Mouse (Mus musculus) neural tube, embryonic 11.5 days (tissue): ENCODE results near the gene Gm42517. TPM values are rescaled to one million over a fixed set of nuclear protein-coding genes. Genes with fewer than 3 reads are reported as not detected.

Source experiments
- ATAC-seq: fragments of 200-750 bp; cut with Nextera tagmentation; 2 replicates; pipeline ENCODE4 v1.8.0; 2017; ENCODE audit warnings: moderate number of reproducible peaks, mild to moderate bottlenecking, moderate TSS enrichment, moderate library complexity; ENCODE audit not compliant: insufficient read depth, low FRiP score, low TSS enrichment
- DNase-seq: peaks from one replicate; pipeline ENCODE4 v3.0.0-alpha.2; 2015; ENCODE audit warnings: low spot score
- H3K27ac ChIP-seq: fragments of 300-500 bp; sonication (generic); 2 replicates; pipeline ENCODE4 v1.5.1; 2014; ENCODE audit warnings: low read depth, mild to moderate bottlenecking, low read length
- H3K27me3 ChIP-seq: fragments of 300-500 bp; sonication (generic); 2 replicates; pipeline ENCODE4 v1.6.1; 2014; ENCODE audit warnings: mild to moderate bottlenecking, low read length, mixed read lengths; ENCODE audit not compliant: control insufficient read depth, insufficient read depth
- H3K36me3 ChIP-seq: fragments of 300-500 bp; sonication (generic); 2 replicates; pipeline ENCODE4 v1.6.1; 2014; ENCODE audit warnings: mild to moderate bottlenecking, low read length, moderate library complexity, mixed read lengths; ENCODE audit not compliant: control insufficient read depth, insufficient read depth
- H3K4me1 ChIP-seq: fragments of 300-500 bp; sonication (generic); 2 replicates; pipeline ENCODE4 v1.6.1; 2014; ENCODE audit warnings: low read length, mixed read lengths; ENCODE audit not compliant: control insufficient read depth, insufficient read depth
- H3K4me2 ChIP-seq: fragments of 300-500 bp; sonication (generic); 2 replicates; pipeline ENCODE4 v1.6.1; 2014; ENCODE audit warnings: low read depth, mild to moderate bottlenecking, moderate library complexity
- H3K4me3 ChIP-seq: fragments of 300-500 bp; sonication (generic); 2 replicates; pipeline ENCODE4 v1.5.1; 2014; ENCODE audit warnings: low read depth, low read length
- H3K9ac ChIP-seq: fragments of 300-500 bp; sonication (generic); 2 replicates; pipeline ENCODE4 v1.6.1; 2014; ENCODE audit warnings: mild to moderate bottlenecking, low read length
- H3K9me3 ChIP-seq: fragments of 300-500 bp; sonication (generic); 2 replicates; pipeline ENCODE4 v1.6.1; 2016; ENCODE audit warnings: low read length; ENCODE audit not compliant: control insufficient read depth
- WGBS: fragments of 180-500 bp; shearing (Covaris S2); extraction: QIAGEN DNeasy Blood & Tissue Kit; methylation state at CpG from one replicate; pipeline ENCODE4 v1.1.7; 2014; 5-methylcytosine and 5-hydroxymethylcytosine counted together
- polyA plus RNA-seq: library from polyadenylated mRNA; unstranded; fragments of >200 nt; fragmentation: Nextera tagmentation; extraction: Ambion mirVana; gene quantifications from 2 replicates; pipeline ENCODE4 v1.2.1, GENCODE M21; 2014

Gene Gm42517
- polyA plus RNA-seq, 1 experiment from 2014 or later: 0.28 TPM

DNA sequence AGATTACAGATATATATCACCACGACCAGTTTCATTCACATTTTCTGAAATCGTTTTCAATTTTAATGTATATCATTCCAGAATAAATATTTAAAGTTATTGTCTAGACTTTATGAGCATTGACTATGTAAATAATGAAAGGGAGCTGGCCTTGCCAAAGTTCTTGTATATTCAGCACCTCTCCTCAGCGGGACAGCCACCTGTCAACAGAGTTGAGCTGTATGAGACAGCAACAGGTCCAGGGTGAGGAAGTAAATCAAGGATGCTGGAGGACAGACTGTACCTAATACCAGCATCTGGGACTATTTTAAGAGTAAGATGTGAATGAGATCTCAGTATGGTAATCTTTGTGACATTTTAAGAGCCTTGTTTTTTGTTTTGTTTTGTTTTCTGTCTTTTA lies 29.7 kb downstream of the Gm42517 start:
- H3K9me3 ChIP-seq: no peaks in the 10 kb centered on the region
- H3K4me2 ChIP-seq: no peak overlapping the region
- H3K27ac ChIP-seq: no peak overlapping the region
- H3K9ac ChIP-seq: no peak overlapping the region
- no peaks in the 10 kb centered on the region; the same call in 1 of the 2 replicates for H3K36me3 ChIP-seq
- WGBS: 87% methylated on average over 3 of the region's 3 CpGs
- H3K27me3 ChIP-seq: no peaks in the 10 kb centered on the region
- DNase-seq (no peak), ATAC-seq (no peak)
- H3K4me1 ChIP-seq: no peaks in the 10 kb centered on the region
- H3K4me3 ChIP-seq: no peak overlapping the region

DNA sequence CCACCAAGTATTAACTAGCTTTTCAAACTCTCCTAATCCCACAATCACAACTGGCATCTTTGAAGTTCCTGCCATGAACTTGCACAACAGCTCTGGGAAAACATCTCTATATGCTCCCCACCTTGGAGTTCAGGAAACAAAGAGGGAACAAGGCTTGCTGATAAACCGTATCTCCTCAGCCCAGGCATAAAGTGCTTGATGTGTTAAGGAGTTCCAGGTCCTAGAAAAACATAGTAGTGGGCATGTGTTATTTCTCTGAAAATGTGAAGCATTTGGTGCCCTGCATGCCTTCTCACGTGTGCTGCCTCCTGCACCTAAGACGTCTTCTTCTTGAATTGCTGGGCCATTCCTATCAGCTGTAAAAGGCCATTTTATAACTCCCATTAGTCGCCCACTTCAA lies 30.3 kb downstream of the Gm42517 start:
- DNase-seq: no peak
- H3K4me1 ChIP-seq: no peaks in the 10 kb centered on the region
- 41% methylated on average over 4 of the region's 4 CpGs for WGBS
- no peak for ATAC-seq
- no peaks in the 10 kb centered on the region for H3K9me3 ChIP-seq
- no peak overlapping the region for H3K4me3 ChIP-seq
- H3K9ac ChIP-seq: no peak overlapping the region
- H3K27ac ChIP-seq: no peak overlapping the region
- H3K36me3 ChIP-seq: no peaks in the 10 kb centered on the region; the same call in 1 of the 2 replicates
- no peak overlapping the region for H3K4me2 ChIP-seq
- no peaks in the 10 kb centered on the region for H3K27me3 ChIP-seq

DNA sequence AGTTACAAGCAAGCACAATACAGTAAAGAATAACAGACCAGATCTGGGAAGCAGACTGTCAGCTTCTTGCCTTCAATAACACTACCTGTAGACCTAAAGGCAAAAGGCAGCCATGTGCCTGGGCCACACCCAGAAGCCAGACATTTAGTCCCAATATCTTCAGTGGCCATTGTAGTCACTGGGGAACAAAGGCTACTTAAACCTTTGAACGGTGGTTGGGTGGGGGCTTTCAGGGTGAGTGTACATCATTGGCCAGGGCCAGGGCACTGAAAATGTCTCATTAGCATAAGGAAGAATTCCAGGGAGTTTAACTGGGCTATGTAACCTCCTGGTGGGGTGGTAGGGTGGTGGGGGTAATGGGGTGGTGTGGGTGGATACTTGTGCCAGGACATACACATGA lies 36.7 kb downstream of the Gm42517 start:
- Histone ChIP-seq H3K36me3 (no peaks in the 10 kb centered on the region), H3K27ac (no peak overlapping the region), H3K4me2 (no peak overlapping the region), H3K9ac (no peak overlapping the region), H3K9me3 (no peaks in the 10 kb centered on the region), H3K4me1 (no peaks in the 10 kb centered on the region), H3K27me3 (no peaks in the 10 kb centered on the region), H3K4me3 (no peak overlapping the region)
- ATAC-seq: no peak
- 96% methylated on average over 1 of the region's 1 CpGs for whole genome bisulfite sequencing
- no peak for DNase-seq

Other genes with a start within 250 kb of the Gm42517 start
- gene Tmed5, start 235.3 kb downstream of the Gm42517 start, polyA plus RNA-seq: 21.3 and 26.8 TPM in 2 replicates
- gene Ccdc18, start 235.0 kb downstream of the Gm42517 start, polyA plus RNA-seq: 6.3 and 7.3 TPM in 2 replicates
- gene Dr1, start 99.0 kb downstream of the Gm42517 start, polyA plus RNA-seq: 55.4 and 60.0 TPM in 2 replicates
- gene Pigg, start 55.3 kb downstream of the Gm42517 start, polyA plus RNA-seq: 2.5 and 3.6 TPM in 2 replicates
- 0.19 and 0.26 TPM in 2 replicates for gene Pde6b, start 20.5 kb upstream of the Gm42517 start, polyA plus RNA-seq
- 386 and 414 TPM in 2 replicates for gene Atp5k, start 66.5 kb upstream of the Gm42517 start, polyA plus RNA-seq
- gene Mfsd7a, start 81.0 kb upstream of the Gm42517 start, polyA plus RNA-seq: not detected in 2 replicates
- 35.2 and 36.2 TPM in 2 replicates for gene Pcgf3, start 93.3 kb upstream of the Gm42517 start, polyA plus RNA-seq
- 16.9 and 17.4 TPM in 2 replicates for gene Cplx1, start 182.1 kb upstream of the Gm42517 start, polyA plus RNA-seq